Comparison of ENCODE assay signal across 16 mouse cellular contexts in the genomic region with DNA sequence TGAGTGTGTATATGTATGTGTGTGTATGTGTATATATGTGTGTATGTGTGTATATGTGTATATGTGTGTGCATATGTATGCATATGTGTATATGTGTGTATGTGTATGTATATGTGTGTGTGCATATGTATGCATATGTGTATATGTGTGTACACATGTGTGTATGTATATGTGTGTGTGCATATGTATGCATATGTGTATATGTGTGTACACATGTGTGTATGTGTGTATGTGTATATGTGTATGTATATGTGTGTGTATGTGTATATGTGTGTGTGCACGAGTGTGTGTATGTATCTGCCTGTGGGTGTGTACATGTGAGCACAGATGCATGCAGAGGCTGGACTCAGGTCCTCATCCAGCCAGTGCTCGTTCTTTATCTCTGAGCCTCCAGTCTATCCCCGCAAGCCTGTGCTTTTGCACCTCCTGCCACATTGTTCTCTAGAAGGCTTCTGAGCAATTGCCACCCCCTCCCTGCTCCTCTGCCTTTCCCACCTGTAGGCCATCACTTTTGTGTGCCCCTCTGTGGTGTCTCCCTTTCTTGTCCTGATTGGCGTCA.
"Had no signal": no experiment of that assay in that cellular context is flagged by ENCODE, and none has a peak within 500 bp of the region (broad histone marks: within the 10 kb centered on the region; RNA-seq: fewer than 3 reads in every experiment).

No protein-coding gene starts in this region.

- H3K27me3 ChIP-seq: lung, embryonic 15.5 days had no signal

- DNase-seq: kidney, adult 2 months; kidney, postnatal 25 days; layer of hippocampus, postnatal 36 days; lung, adult 18-20 months; lung, postnatal 10 days; lung, postnatal 36 days; thymus, postnatal 25 days had no signal

- H3K4me3 ChIP-seq: left cerebral cortex, adult 2 months; lung, embryonic 15.5 days; megakaryocyte, embryonic 14.5 days; midbrain, embryonic 10.5 days; midbrain, embryonic 13.5 days; myocyte had no signal

- H3K9ac ChIP-seq: lung, embryonic 15.5 days; midbrain, embryonic 13.5 days had no signal

- H3K4me2 ChIP-seq: lung, embryonic 15.5 days; midbrain, embryonic 13.5 days had no signal

- ATAC-seq: intestine, postnatal 0 days; midbrain, embryonic 13.5 days; midbrain, embryonic 16.5 days had no signal

- H3K27ac ChIP-seq: kidney, postnatal 0 days; left cerebral cortex, adult 2 months; lung, embryonic 15.5 days; midbrain, embryonic 10.5 days; midbrain, embryonic 13.5 days had no signal

- H3K36me3 ChIP-seq: lung, embryonic 15.5 days; midbrain, embryonic 10.5 days; midbrain, embryonic 13.5 days had no signal

- H3K9me3 ChIP-seq: lung, embryonic 15.5 days; megakaryocyte, embryonic 14.5 days; midbrain, embryonic 10.5 days; midbrain, embryonic 13.5 days had no signal

- H3K4me1 ChIP-seq: megakaryocyte, embryonic 14.5 days; midbrain, embryonic 13.5 days had no signal
